Mouse (Mus musculus) liver, embryonic 16.5 days (tissue): ENCODE results near the gene Sec16b. TPM values are rescaled to one million over a fixed set of nuclear protein-coding genes. Genes with fewer than 3 reads are reported as not detected.

Experiments
- ATAC-seq: fragments of 200-750 bp; cut with Nextera tagmentation; 2 replicates; pipeline ENCODE4 v1.8.0; 2017; ENCODE audit warnings: low read depth, mild to moderate bottlenecking, moderate number of reproducible peaks, moderate library complexity
- H3K27ac ChIP-seq: fragments of 300-500 bp; sonication (generic); 2 replicates; pipeline ENCODE4 v1.5.1; 2014; ENCODE audit warnings: mild to moderate bottlenecking, low read length
- H3K27me3 ChIP-seq: fragments of 300-500 bp; sonication (generic); 2 replicates; pipeline ENCODE4 v1.6.1; 2014; ENCODE audit warnings: low read depth, low read length, mixed read lengths; ENCODE audit not compliant: control insufficient read depth, insufficient read depth
- H3K36me3 ChIP-seq: fragments of 300-500 bp; sonication (generic); 2 replicates; pipeline ENCODE4 v1.6.1; 2014; ENCODE audit warnings: mild to moderate bottlenecking; ENCODE audit not compliant: control insufficient read depth, insufficient read depth
- H3K4me1 ChIP-seq: fragments of 300-500 bp; sonication (generic); 2 replicates; pipeline ENCODE4 v1.6.1; 2014; ENCODE audit warnings: low read depth, low read length, mixed read lengths; ENCODE audit not compliant: control insufficient read depth
- H3K4me2 ChIP-seq: fragments of 300-500 bp; sonication (generic); 2 replicates; pipeline ENCODE4 v1.6.1; 2014; ENCODE audit warnings: low read depth, low read length, mixed read lengths
- H3K4me3 ChIP-seq: fragments of 300-500 bp; sonication (generic); 2 replicates; pipeline ENCODE4 v1.5.1; 2014; ENCODE audit warnings: low read depth, mild to moderate bottlenecking, low read length
- H3K9ac ChIP-seq: fragments of 300-500 bp; sonication (generic); 2 replicates; pipeline ENCODE4 v1.6.1; 2014; ENCODE audit warnings: low read depth, low read length
- H3K9me3 ChIP-seq: fragments of 300-500 bp; sonication (generic); replicated peaks from 2 replicates; pipeline ENCODE4 v1.6.1; 2016; ENCODE audit warnings: low read length; ENCODE audit not compliant: control insufficient read depth
- WGBS: fragments of 180-500 bp; shearing (Covaris S2); extraction: QIAGEN DNeasy Blood & Tissue Kit; methylation state at CpG from one replicate; pipeline ENCODE4 v1.1.7; 2014; ENCODE audit not compliant: insufficient replicate concordance; 5-methylcytosine and 5-hydroxymethylcytosine counted together
- polyA plus RNA-seq: library from polyadenylated mRNA; unstranded; fragments of >200 nt; fragmentation: Nextera tagmentation; extraction: Ambion mirVana; gene quantifications from 2 replicates; pipeline ENCODE4 v1.2.1, GENCODE M21; 2015

Gene Sec16b
- polyA plus RNA-seq, 1 experiment from 2014 or later = 9.3 TPM

- Histone ChIP-seq H3K27ac (no peak overlapping the region), H3K9ac (no peak overlapping the region), H3K9me3 (no peaks in the 10 kb centered on the region), H3K27me3 (no peaks in the 10 kb centered on the region), H3K4me2 (no peak overlapping the region), H3K36me3 (no peaks in the 10 kb centered on the region), H3K4me1 (no peaks in the 10 kb centered on the region), H3K4me3 (no peak overlapping the region)
- WGBS = 68% methylated on average over 8 of the region's 8 CpGs
- no peak for ATAC-seq
These were observed 38.5 kb downstream of the Sec16b start for GRCm38 (mm10) chr1:157545056-157545455.

GRCm38 (mm10) chr1:157547658-157548057 lies 41.1 kb downstream of the Sec16b start:
- no peak for ATAC-seq
- H3K4me1 ChIP-seq = no peaks in the 10 kb centered on the region
- H3K27me3 ChIP-seq = no peaks in the 10 kb centered on the region
- H3K9ac ChIP-seq = no peak overlapping the region
- H3K9me3 ChIP-seq = peaks cover 4% of the 10 kb centered on the region
- no peak overlapping the region for H3K4me3 ChIP-seq
- no peak overlapping the region for H3K27ac ChIP-seq
- no peak overlapping the region for H3K4me2 ChIP-seq
- 30% methylated on average over 5 of the region's 5 CpGs for WGBS
- H3K36me3 ChIP-seq = peaks cover 12% of the 10 kb centered on the region

- H3K4me2 ChIP-seq = no peak overlapping the region
- no peak; the same call in 1 of the 2 replicates for ATAC-seq
- H3K27me3 ChIP-seq = no peaks in the 10 kb centered on the region
- 32% methylated on average over 3 of the region's 3 CpGs for whole genome bisulfite sequencing
- H3K4me1 ChIP-seq = no peaks in the 10 kb centered on the region; the same call in 1 of the 2 replicates
- peaks cover 4% of the 10 kb centered on the region for H3K9me3 ChIP-seq
- H3K27ac ChIP-seq = no peak overlapping the region
- no peak overlapping the region for H3K4me3 ChIP-seq
- H3K9ac ChIP-seq = no peak overlapping the region
- peaks cover 13% of the 10 kb centered on the region for H3K36me3 ChIP-seq
These were observed 43.2 kb downstream of the Sec16b start for GRCm38 (mm10) chr1:157549721-157550120.

- WGBS = 48% methylated on average over 7 of the region's 7 CpGs
- peaks cover 13% of the 10 kb centered on the region for H3K36me3 ChIP-seq
- no peak overlapping the region for H3K4me2 ChIP-seq
- H3K27me3 ChIP-seq = no peaks in the 10 kb centered on the region
- H3K9ac ChIP-seq = no peak overlapping the region
- H3K9me3 ChIP-seq = peaks cover 4% of the 10 kb centered on the region
- H3K4me1 ChIP-seq = no peaks in the 10 kb centered on the region; the same call in 1 of the 2 replicates
- no peak for ATAC-seq
- no peak overlapping the region for H3K4me3 ChIP-seq
- no peak overlapping the region for H3K27ac ChIP-seq
These were observed 46.4 kb downstream of the Sec16b start for GRCm38 (mm10) chr1:157552749-157553451.

GRCm38 (mm10) chr1:157554163-157554562 lies 47.6 kb downstream of the Sec16b start:
- Histone ChIP-seq H3K4me3 (no peak overlapping the region), H3K9ac (no peak overlapping the region), H3K4me1 (no peaks in the 10 kb centered on the region; the same call in 1 of the 2 replicates), H3K27ac (no peak overlapping the region), H3K27me3 (no peaks in the 10 kb centered on the region), H3K36me3 (peaks cover 13% of the 10 kb centered on the region), H3K4me2 (no peak overlapping the region), H3K9me3 (peaks cover 4% of the 10 kb centered on the region)
- 29% methylated on average over 3 of the region's 3 CpGs for WGBS
- ATAC-seq = no peak

- Histone ChIP-seq H3K27me3 (no peaks in the 10 kb centered on the region), H3K4me2 (peak overlapping the region; percentile 36), H3K4me1 (no peaks in the 10 kb centered on the region; the same call in 1 of the 2 replicates), H3K9me3 (peaks cover 4% of the 10 kb centered on the region), H3K36me3 (peaks cover 13% of the 10 kb centered on the region), H3K27ac (no peak overlapping the region), H3K9ac (no peak overlapping the region), H3K4me3 (no peak overlapping the region)
- ATAC-seq = no peak
- WGBS = 23% methylated on average over 27 of the region's 27 CpGs
These were observed 48.4 kb downstream of the Sec16b start for GRCm38 (mm10) chr1:157554686-157555530.

- Histone ChIP-seq H3K4me2 (no peak overlapping the region), H3K27me3 (no peaks in the 10 kb centered on the region), H3K4me3 (no peak overlapping the region), H3K27ac (no peak overlapping the region), H3K36me3 (peaks cover 13% of the 10 kb centered on the region), H3K9me3 (peaks cover 4% of the 10 kb centered on the region), H3K4me1 (no peaks in the 10 kb centered on the region; the same call in 1 of the 2 replicates), H3K9ac (no peak overlapping the region)
- no peak for ATAC-seq
- 69% methylated on average over 10 of the region's 10 CpGs for WGBS
These were observed 49.2 kb downstream of the Sec16b start for GRCm38 (mm10) chr1:157555738-157556137.

GRCm38 (mm10) chr1:157556439-157556838 lies 49.9 kb downstream of the Sec16b start:
- ATAC-seq = no peak
- H3K4me2 ChIP-seq = no peak overlapping the region
- no peak overlapping the region for H3K27ac ChIP-seq
- no peak overlapping the region for H3K9ac ChIP-seq
- 68% methylated on average over 5 of the region's 5 CpGs for WGBS
- no peaks in the 10 kb centered on the region; the same call in 1 of the 2 replicates for H3K4me1 ChIP-seq
- H3K9me3 ChIP-seq = peaks cover 4% of the 10 kb centered on the region
- peaks cover 9% of the 10 kb centered on the region for H3K36me3 ChIP-seq
- no peaks in the 10 kb centered on the region for H3K27me3 ChIP-seq
- no peak overlapping the region for H3K4me3 ChIP-seq

GRCm38 (mm10) chr1:157558145-157558544 lies 51.6 kb downstream of the Sec16b start:
- H3K4me3 ChIP-seq = no peak overlapping the region
- H3K9me3 ChIP-seq = no peaks in the 10 kb centered on the region
- no peaks in the 10 kb centered on the region for H3K27me3 ChIP-seq
- H3K27ac ChIP-seq = no peak overlapping the region
- WGBS = 41% methylated on average over 5 of the region's 5 CpGs
- no peak for ATAC-seq
- no peaks in the 10 kb centered on the region; the same call in 1 of the 2 replicates for H3K4me1 ChIP-seq
- no peak overlapping the region for H3K4me2 ChIP-seq
- H3K9ac ChIP-seq = no peak overlapping the region
- no peaks in the 10 kb centered on the region for H3K36me3 ChIP-seq
